Mouse (Mus musculus) liver, postnatal 0 days (tissue): ENCODE measurements around the gene Sec24a.

ENCODE experiments used
- CTCF ChIP-seq: sonication (generic); IDR thresholded peaks from 2 replicates; pipeline ENCODE4 v1.5.1; 2016; ENCODE audit warnings: antibody characterized with exemption, low read depth
- EP300 ChIP-seq: IDR thresholded peaks from 2 replicates; pipeline ENCODE4 v1.6.1; 2016; ENCODE audit warnings: antibody characterized with exemption, low read depth, mild to moderate bottlenecking

- TF ChIP-seq CTCF, result no peak
- TF ChIP-seq EP300, result no peak; the same call in 1 of the 2 replicates
These were observed 74.8 kb downstream of the Sec24a start, which contains the start of gene 0610009B22Rik for GRCm38 (mm10) chr11:51688330-51689328.
